ENCODE assay signal across 8 mouse cellular contexts in genomic region chr2:29052943-29053454, GRCm38 (mm10). TPM values are rescaled to one million over a fixed set of nuclear protein-coding genes. Genes with fewer than 3 reads are reported as not detected.
DNase-seq lines count a peak whose midpoint lies in the region; ATAC-seq and TF ChIP-seq lines count a peak whose summit lies in the region.

No protein-coding gene starts in this region.

- TF ChIP-seq POLR2A in kidney, adult 2 months (IDR thresholded peaks at IDR 0.05; ENCODE audit: low read depth, low read length), result no peak
- TF ChIP-seq POLR2A in myocyte (IDR thresholded peaks at IDR 0.05; ENCODE audit: insufficient read length, low read depth), result no peak

- peak; percentile 51; the same call in 1 of the 2 replicates for TF ChIP-seq CTCF in kidney, adult 2 months (conservative IDR thresholded peaks at IDR 0.05; ENCODE audit: insufficient read depth, insufficient read length, low read depth, low read length)
- peak; percentile 81 for TF ChIP-seq CTCF in stomach, postnatal 0 days (IDR thresholded peaks at IDR 0.05; ENCODE audit: low read depth)

- H3ac ChIP-seq in myocyte (ENCODE audit: control insufficient read depth, insufficient read length), result no peak overlapping the region

- H3K4me3 ChIP-seq in forebrain, embryonic 14.5 days (ENCODE audit: low read depth, low read length), result no peak overlapping the region
- H3K4me3 ChIP-seq in kidney, adult 2 months (ENCODE audit: insufficient read depth, low read depth, low read length), result no peak overlapping the region
- H3K4me3 ChIP-seq in liver, embryonic 11.5 days (ENCODE audit: low read depth, low read length), result no peak overlapping the region
- no peak overlapping the region for H3K4me3 ChIP-seq in myocyte
- H3K4me3 ChIP-seq in stomach, postnatal 0 days (ENCODE audit: low read depth, low read length), result no peak overlapping the region

- 25% methylated on average over 4 of the region's 4 CpGs for WGBS in forebrain, embryonic 14.5 days
- 22% methylated on average over 4 of the region's 4 CpGs for WGBS in kidney, adult 2 months
- 31% methylated on average over 4 of the region's 4 CpGs for WGBS in liver, embryonic 11.5 days
- WGBS in stomach, postnatal 0 days, result 28% methylated on average over 4 of the region's 4 CpGs

- H3K27ac ChIP-seq in forebrain, embryonic 14.5 days (ENCODE audit: low read depth, low read length), result no peak overlapping the region
- H3K27ac ChIP-seq in kidney, adult 2 months (ENCODE audit: insufficient read depth, low read depth, low read length), result no peak overlapping the region
- H3K27ac ChIP-seq in liver, embryonic 11.5 days (ENCODE audit: low read depth, low read length), result no peak overlapping the region
- H3K27ac ChIP-seq in stomach, postnatal 0 days (replicated peaks), result no peak overlapping the region

- H3K79me2 ChIP-seq in myocyte (ENCODE audit: control insufficient read depth, insufficient read depth), result no peaks in the 10 kb centered on the region

- peak; percentile 60 for ATAC-seq in forebrain, embryonic 14.5 days
- no peak for ATAC-seq in liver, embryonic 11.5 days (replicated peaks; ENCODE audit: low FRiP score)
- peak; percentile 34; the same call in 1 of the 2 replicates for ATAC-seq in stomach, postnatal 0 days (ENCODE audit: low FRiP score, low TSS enrichment)

- H3K27me3 ChIP-seq in forebrain, embryonic 14.5 days (replicated peaks; ENCODE audit: control insufficient read depth, insufficient read depth, low read length), result peaks cover 49% of the 10 kb centered on the region
- H3K27me3 ChIP-seq in kidney, adult 2 months (replicated peaks; ENCODE audit: control insufficient read depth, insufficient read depth, low read length), result no peaks in the 10 kb centered on the region
- peaks cover 9% of the 10 kb centered on the region for H3K27me3 ChIP-seq in liver, embryonic 11.5 days (replicated peaks; ENCODE audit: control insufficient read depth, insufficient read depth, low read length)
- peaks cover 23% of the 10 kb centered on the region for H3K27me3 ChIP-seq in myocyte (ENCODE audit: control insufficient read depth, insufficient read depth, insufficient read length)
- no peaks in the 10 kb centered on the region for H3K27me3 ChIP-seq in stomach, postnatal 0 days (ENCODE audit: control insufficient read depth, insufficient read depth, low read length)

- TF ChIP-seq EP300 in stomach, postnatal 0 days (optimal IDR thresholded peaks at IDR 0.05), result no peak

- H3K4me2 ChIP-seq in forebrain, embryonic 14.5 days (ENCODE audit: low read length), result no peak overlapping the region
- H3K4me2 ChIP-seq in liver, embryonic 11.5 days, result no peak overlapping the region
- H3K4me2 ChIP-seq in myocyte (ENCODE audit: low read depth), result peak overlapping the region; percentile 56
- no peak overlapping the region for H3K4me2 ChIP-seq in stomach, postnatal 0 days (replicated peaks; ENCODE audit: low read depth)

- DNase-seq in urinary bladder, postnatal 14 days (ENCODE audit: low spot score), result peak; percentile 53
- DNase-seq in urinary bladder, postnatal 10 days (ENCODE audit: low spot score), result no peak
- peak; percentile 34 for DNase-seq in c-Kit-negative CD71-positive TER-119-positive erythroid progenitor cells, embryonic 14.5 days (ENCODE audit: low read depth, low spot score)
- DNase-seq in forebrain, embryonic 14.5 days (ENCODE audit: low spot score), result peak; percentile 77
- peak; percentile 58 for DNase-seq in kidney, adult 2 months
- DNase-seq in liver, embryonic 11.5 days (ENCODE audit: low spot score), result peak; percentile 69
- DNase-seq in stomach, postnatal 0 days (ENCODE audit: low spot score), result peak; percentile 66

- no peaks in the 10 kb centered on the region for H3K9me3 ChIP-seq in forebrain, embryonic 14.5 days (replicated peaks; ENCODE audit: control insufficient read depth, low read length)
- no peaks in the 10 kb centered on the region for H3K9me3 ChIP-seq in liver, embryonic 11.5 days (ENCODE audit: control insufficient read depth, low read length)
- no peaks in the 10 kb centered on the region for H3K9me3 ChIP-seq in stomach, postnatal 0 days (ENCODE audit: control insufficient read depth, low read length)

- H3K9ac ChIP-seq in forebrain, embryonic 14.5 days (ENCODE audit: low read length), result no peak overlapping the region
- H3K9ac ChIP-seq in liver, embryonic 11.5 days (ENCODE audit: low read depth, low read length), result no peak overlapping the region
- H3K9ac ChIP-seq in stomach, postnatal 0 days (ENCODE audit: low read length), result no peak overlapping the region

- H3K36me3 ChIP-seq in forebrain, embryonic 14.5 days (ENCODE audit: control insufficient read depth, insufficient read depth, low read length), result no peaks in the 10 kb centered on the region
- no peaks in the 10 kb centered on the region for H3K36me3 ChIP-seq in kidney, adult 2 months (ENCODE audit: control insufficient read depth, insufficient read depth, low read length)
- H3K36me3 ChIP-seq in liver, embryonic 11.5 days (ENCODE audit: control insufficient read depth, insufficient read depth, low read length), result no peaks in the 10 kb centered on the region
- H3K36me3 ChIP-seq in myocyte (ENCODE audit: control insufficient read depth, insufficient read depth), result no peaks in the 10 kb centered on the region
- H3K36me3 ChIP-seq in stomach, postnatal 0 days (ENCODE audit: control insufficient read depth, insufficient read depth, low read length), result no peaks in the 10 kb centered on the region

- H3K4me1 ChIP-seq in forebrain, embryonic 14.5 days (ENCODE audit: control insufficient read depth, insufficient read depth, low read length), result 0 out of 2 replicates have a peak, but pooled peaks cover 5% of the 10 kb centered on the region
- 0 out of 2 replicates have a peak, but pooled peaks cover 5% of the 10 kb centered on the region for H3K4me1 ChIP-seq in kidney, adult 2 months (ENCODE audit: control insufficient read depth, insufficient read depth, low read length)
- H3K4me1 ChIP-seq in liver, embryonic 11.5 days (replicated peaks; ENCODE audit: control insufficient read depth, insufficient read depth, low read length), result peaks cover 5% of the 10 kb centered on the region
- no peaks in the 10 kb centered on the region for H3K4me1 ChIP-seq in stomach, postnatal 0 days (replicated peaks; ENCODE audit: control insufficient read depth, insufficient read depth)

TF ChIP-seq in myocyte, 11 proteins besides CTCF, POLR2A, EP300 and RAD21:
- no peak for TF ChIP-seq MAX (IDR thresholded peaks at IDR 0.05; ENCODE audit: low read depth)
- no peak for TF ChIP-seq TCF12 (IDR thresholded peaks at IDR 0.05; ENCODE audit: insufficient read depth, poor library complexity, severe bottlenecking)
- no peak for TF ChIP-seq MYOD1 (IDR thresholded peaks at IDR 0.05; ENCODE audit: control insufficient read depth in 1 of 3, insufficient read length in 2 of 3, low read depth in 2 of 3)
- no peak for TF ChIP-seq TCF3 (IDR thresholded peaks at IDR 0.05; ENCODE audit: insufficient read length, low read depth)
- no peak for TF ChIP-seq REST (IDR thresholded peaks at IDR 0.05; ENCODE audit: insufficient read depth, insufficient read length)
- TF ChIP-seq SRF (IDR thresholded peaks at IDR 0.05; ENCODE audit: control insufficient read depth, insufficient read length, low read depth), result no peak
- no peak for TF ChIP-seq E2F4 (IDR thresholded peaks at IDR 0.05; ENCODE audit: insufficient read depth)
- no peak for TF ChIP-seq MYOG (IDR thresholded peaks at IDR 0.05; ENCODE audit: control insufficient read depth in 1 of 3, insufficient read depth in 1 of 3, insufficient read length in 2 of 3, low read depth in 2 of 3)
- TF ChIP-seq CEBPB (IDR thresholded peaks at IDR 0.05; ENCODE audit: insufficient read depth, poor library complexity, severe bottlenecking), result no peak
- no peak for TF ChIP-seq USF1 (IDR thresholded peaks at IDR 0.05; ENCODE audit: low read depth)
- no peak for TF ChIP-seq POLR2AphosphoS2 (IDR thresholded peaks at IDR 0.05; ENCODE audit: insufficient read length, low read depth)
TF ChIP-seq in myocyte: peak in this region for 0.

RNA-seq across cellular contexts. Expression of gene Cfap77, which starts 1.9 kb away (rescaled TPM):
- polyA plus RNA-seq in forebrain, embryonic 14.5 days (2014; fragmentation: Nextera tagmentation; extraction: Ambion mirVana), result 0.11 TPM in 1 of 2 replicates, not detected in the other
- 0.31 and 0.61 TPM in 2 replicates for polyA plus RNA-seq in kidney, adult 2 months (2012; rRNA removed)
- 0.25 and 0.71 TPM in 2 replicates for polyA plus RNA-seq in liver, embryonic 11.5 days (2014; fragmentation: Nextera tagmentation; extraction: Ambion mirVana)
- polyA plus RNA-seq in myocyte (2012; fragmentation: generic; extraction: Trizol), result 0.06 TPM
- polyA plus RNA-seq in stomach, postnatal 0 days (2015; fragmentation: Nextera tagmentation; extraction: Ambion mirVana), result 0.11 and 0.15 TPM in 2 replicates

RNA-seq across cellular contexts. Expression of gene Ttf1, which starts 7.1 kb away (rescaled TPM):
- 6.0 and 7.4 TPM in 2 replicates for polyA plus RNA-seq in forebrain, embryonic 14.5 days (2014; fragmentation: Nextera tagmentation; extraction: Ambion mirVana)
- polyA plus RNA-seq in kidney, adult 2 months (2012; rRNA removed), result 5.6 and 6.5 TPM in 2 replicates
- polyA plus RNA-seq in liver, embryonic 11.5 days (2014; fragmentation: Nextera tagmentation; extraction: Ambion mirVana), result 11.0 and 11.1 TPM in 2 replicates
- polyA plus RNA-seq in myocyte (2012; fragmentation: generic; extraction: Trizol), result 3.1 TPM
- 3.9 and 4.2 TPM in 2 replicates for polyA plus RNA-seq in stomach, postnatal 0 days (2015; fragmentation: Nextera tagmentation; extraction: Ambion mirVana)
